Mouse (Mus musculus) kidney, embryonic 14.5 days (tissue): Measurements from ENCODE around the gene Knstrn. TPM values are rescaled to one million over a fixed set of nuclear protein-coding genes. Genes with fewer than 3 reads are reported as not detected.

Experiments used
- ATAC-seq: fragments of 200-750 bp; cut with Nextera tagmentation; 2 replicates; pipeline ENCODE4 v1.8.0; 2017; ENCODE audit warnings: moderate number of reproducible peaks, mild to moderate bottlenecking, moderate TSS enrichment, moderate library complexity; ENCODE audit not compliant: low FRiP score, low TSS enrichment
- H3K27ac ChIP-seq: fragments of 300-500 bp; sonication (generic); 2 replicates; pipeline ENCODE4 v1.5.1; 2014; ENCODE audit warnings: low read depth, mild to moderate bottlenecking, low read length, moderate library complexity, mixed read lengths
- H3K27me3 ChIP-seq: fragments of 300-500 bp; sonication (generic); 2 replicates; pipeline ENCODE4 v1.6.1; 2014; ENCODE audit warnings: mild to moderate bottlenecking, low read length; ENCODE audit not compliant: control insufficient read depth, insufficient read depth
- H3K36me3 ChIP-seq: fragments of 300-500 bp; sonication (generic); 2 replicates; pipeline ENCODE4 v1.6.1; 2014; ENCODE audit warnings: low read length, mixed read lengths; ENCODE audit not compliant: control insufficient read depth, insufficient read depth
- H3K4me1 ChIP-seq: fragments of 300-500 bp; sonication (generic); 2 replicates; pipeline ENCODE4 v1.6.1; 2014; ENCODE audit warnings: low read length, mixed read lengths; ENCODE audit not compliant: control insufficient read depth, insufficient read depth
- H3K4me2 ChIP-seq: fragments of 300-500 bp; sonication (generic); replicated peaks from 2 replicates; pipeline ENCODE4 v1.6.1; 2014; ENCODE audit warnings: low read depth, mild to moderate bottlenecking, low read length
- H3K4me3 ChIP-seq: fragments of 300-500 bp; sonication (generic); 2 replicates; pipeline ENCODE4 v1.5.1; 2014; ENCODE audit warnings: mild to moderate bottlenecking, low read length
- H3K9ac ChIP-seq: fragments of 300-500 bp; sonication (generic); 2 replicates; pipeline ENCODE4 v1.6.1; 2014; ENCODE audit warnings: low read depth, mild to moderate bottlenecking, low read length, moderate library complexity
- H3K9me3 ChIP-seq: fragments of 300-500 bp; sonication (generic); 2 replicates; pipeline ENCODE4 v1.6.1; 2016; ENCODE audit warnings: low read length; ENCODE audit not compliant: control insufficient read depth
- WGBS: fragments of 180-500 bp; shearing (Covaris S2); extraction: QIAGEN DNeasy Blood & Tissue Kit; methylation state at CpG from one replicate; pipeline ENCODE4 v1.1.7; 2014; 5-methylcytosine and 5-hydroxymethylcytosine counted together
- polyA plus RNA-seq: library from polyadenylated mRNA; unstranded; fragments of >200 nt; fragmentation: Nextera tagmentation; extraction: Ambion mirVana; gene quantifications from 2 replicates; pipeline ENCODE4 v1.2.1, GENCODE M21; 2014

Knstrn gene
- polyA plus RNA-seq, 1 experiment from 2014 or later, result 134 TPM

- Histone ChIP-seq H3K27ac (no peak overlapping the region), H3K9me3 (no peaks in the 10 kb centered on the region), H3K9ac (no peak overlapping the region), H3K27me3 (0 out of 2 replicates have a peak, but pooled peaks cover 6% of the 10 kb centered on the region), H3K4me2 (no peak overlapping the region), H3K4me1 (no peaks in the 10 kb centered on the region), H3K36me3 (no peaks in the 10 kb centered on the region), H3K4me3 (no peak overlapping the region)
- 81% methylated on average over 2 of the region's 2 CpGs for WGBS
- ATAC-seq, result no peak
These were observed 9.3 kb upstream of the Knstrn start for GRCm38 (mm10) chr2:118804474-118804873.

GRCm38 (mm10) chr2:118805137-118805536 is 8.7 kb upstream of the Knstrn start:
- WGBS, result 64% methylated on average over 3 of the region's 3 CpGs
- H3K4me2 ChIP-seq, result no peak overlapping the region
- no peaks in the 10 kb centered on the region for H3K4me1 ChIP-seq
- no peaks in the 10 kb centered on the region for H3K36me3 ChIP-seq
- H3K4me3 ChIP-seq, result no peak overlapping the region
- ATAC-seq, result no peak
- H3K27me3 ChIP-seq, result 0 out of 2 replicates have a peak, but pooled peaks cover 6% of the 10 kb centered on the region
- H3K9ac ChIP-seq, result no peak overlapping the region
- no peaks in the 10 kb centered on the region for H3K9me3 ChIP-seq
- H3K27ac ChIP-seq, result no peak overlapping the region

GRCm38 (mm10) chr2:118805756-118806155 is 8.0 kb upstream of the Knstrn start:
- Histone ChIP-seq H3K4me1 (no peaks in the 10 kb centered on the region), H3K27me3 (0 out of 2 replicates have a peak, but pooled peaks cover 6% of the 10 kb centered on the region), H3K27ac (no peak overlapping the region), H3K4me3 (no peak overlapping the region), H3K36me3 (no peaks in the 10 kb centered on the region), H3K4me2 (no peak overlapping the region), H3K9me3 (no peaks in the 10 kb centered on the region), H3K9ac (no peak overlapping the region)
- no peak for ATAC-seq
- 41% methylated on average over 3 of the region's 3 CpGs for WGBS

GRCm38 (mm10) chr2:118806860-118807259 is 6.9 kb upstream of the Knstrn start:
- no peak overlapping the region for H3K27ac ChIP-seq
- no peaks in the 10 kb centered on the region for H3K9me3 ChIP-seq
- 0 out of 2 replicates have a peak, but pooled peaks cover 6% of the 10 kb centered on the region for H3K27me3 ChIP-seq
- H3K36me3 ChIP-seq, result no peaks in the 10 kb centered on the region
- ATAC-seq, result no peak
- no peaks in the 10 kb centered on the region for H3K4me1 ChIP-seq
- H3K4me3 ChIP-seq, result no peak overlapping the region
- WGBS, result 68% methylated on average over 4 of the region's 4 CpGs
- H3K9ac ChIP-seq, result no peak overlapping the region
- no peak overlapping the region for H3K4me2 ChIP-seq

- Histone ChIP-seq H3K9me3 (no peaks in the 10 kb centered on the region), H3K4me3 (no peak overlapping the region)
These were observed 2.9 kb upstream of the Knstrn start for GRCm38 (mm10) chr2:118810861-118811260.

GRCm38 (mm10) chr2:118812724-118813123 is 1.1 kb upstream of the Knstrn start:
- Histone ChIP-seq H3K27me3 (no peaks in the 10 kb centered on the region), H3K9me3 (no peaks in the 10 kb centered on the region), H3K27ac (no peak overlapping the region), H3K36me3 (peaks cover 10% of the 10 kb centered on the region; the same call in 1 of the 2 replicates), H3K4me2 (no peak overlapping the region), H3K4me1 (peaks cover 7% of the 10 kb centered on the region; the same call in 1 of the 2 replicates), H3K9ac (no peak overlapping the region), H3K4me3 (no peak overlapping the region)
- WGBS, result 78% methylated on average over 1 of the region's 1 CpGs
- ATAC-seq, result no peak

More at GRCm38 (mm10) chr2:118810861-118811260, 2.9 kb upstream of the Knstrn start:
- H3K36me3 ChIP-seq, result no peaks in the 10 kb centered on the region
- H3K9ac ChIP-seq, result no peak overlapping the region
- ATAC-seq, result no peak
- H3K4me2 ChIP-seq, result no peak overlapping the region
- 30% methylated on average over 2 of the region's 2 CpGs for WGBS
- peaks cover 4% of the 10 kb centered on the region; the same call in 1 of the 2 replicates for H3K4me1 ChIP-seq
- no peak overlapping the region for H3K27ac ChIP-seq
- H3K27me3 ChIP-seq, result 0 out of 2 replicates have a peak, but pooled peaks cover 6% of the 10 kb centered on the region

GRCm38 (mm10) chr2:118822800-118823199 is 9.0 kb downstream of the Knstrn start:
- Histone ChIP-seq H3K27me3 (no peaks in the 10 kb centered on the region), H3K4me3 (no peak overlapping the region), H3K4me1 (no peaks in the 10 kb centered on the region), H3K9ac (no peak overlapping the region), H3K4me2 (no peak overlapping the region), H3K27ac (no peak overlapping the region), H3K9me3 (no peaks in the 10 kb centered on the region), H3K36me3 (peaks cover 53% of the 10 kb centered on the region)
- WGBS, result 96% methylated on average over 5 of the region's 5 CpGs
- ATAC-seq, result no peak

- no peaks in the 10 kb centered on the region for H3K4me1 ChIP-seq
- H3K4me2 ChIP-seq, result no peak overlapping the region
- 94% methylated on average over 4 of the region's 4 CpGs for WGBS
- no peak for ATAC-seq
- no peaks in the 10 kb centered on the region for H3K27me3 ChIP-seq
- no peak overlapping the region for H3K9ac ChIP-seq
- H3K27ac ChIP-seq, result no peak overlapping the region
- H3K9me3 ChIP-seq, result no peaks in the 10 kb centered on the region
- peaks cover 51% of the 10 kb centered on the region for H3K36me3 ChIP-seq
- no peak overlapping the region for H3K4me3 ChIP-seq
These were observed 10.6 kb downstream of the Knstrn start for GRCm38 (mm10) chr2:118824396-118824795.

- no peak for ATAC-seq
- Histone ChIP-seq H3K4me3 (no peak overlapping the region), H3K36me3 (peaks cover 71% of the 10 kb centered on the region), H3K4me1 (no peaks in the 10 kb centered on the region), H3K27me3 (no peaks in the 10 kb centered on the region), H3K27ac (no peak overlapping the region), H3K9ac (no peak overlapping the region), H3K9me3 (no peaks in the 10 kb centered on the region), H3K4me2 (no peak overlapping the region)
- WGBS, result 94% methylated on average over 5 of the region's 5 CpGs
These were observed 15.3 kb downstream of the Knstrn start for GRCm38 (mm10) chr2:118829096-118829495.
